Mouse (Mus musculus) limb, embryonic 14.5 days (tissue): ENCODE results near the gene Cd3g. TPM values are rescaled to one million over a fixed set of nuclear protein-coding genes. Genes with fewer than 3 reads are reported as not detected.

Source experiments
- ATAC-seq: fragments of 200-750 bp; cut with Nextera tagmentation; 2 replicates; pipeline ENCODE4 v1.8.0; 2017; ENCODE audit warnings: low read depth, moderate number of reproducible peaks, moderate TSS enrichment; ENCODE audit not compliant: low FRiP score
- DNase-seq: peaks from one replicate; pipeline ENCODE4 v3.0.0-alpha.2; 2015; ENCODE audit warnings: low spot score
- H3K27ac ChIP-seq: fragments of 300-500 bp; sonication (generic); replicated peaks from 2 replicates; pipeline ENCODE4 v1.5.1; 2014; ENCODE audit warnings: low read depth, mild to moderate bottlenecking, low read length, moderate library complexity, mixed read lengths
- H3K27me3 ChIP-seq: fragments of 300-500 bp; sonication (generic); 2 replicates; pipeline ENCODE4 v1.6.1; 2014; ENCODE audit warnings: low read length, mixed read lengths; ENCODE audit not compliant: control insufficient read depth, insufficient read depth
- H3K36me3 ChIP-seq: fragments of 300-500 bp; sonication (generic); 2 replicates; pipeline ENCODE4 v1.6.1; 2014; ENCODE audit warnings: mild to moderate bottlenecking, low read length, moderate library complexity, mixed read lengths; ENCODE audit not compliant: control insufficient read depth, insufficient read depth
- H3K4me1 ChIP-seq: fragments of 300-500 bp; sonication (generic); 2 replicates; pipeline ENCODE4 v1.6.1; 2014; ENCODE audit warnings: antibody characterized with exemption, low read length, mixed read lengths; ENCODE audit not compliant: control insufficient read depth, insufficient read depth
- H3K4me2 ChIP-seq: fragments of 300-500 bp; sonication (generic); replicated peaks from 2 replicates; pipeline ENCODE4 v1.6.1; 2014; ENCODE audit warnings: low read depth, mild to moderate bottlenecking, low read length, moderate library complexity; ENCODE audit not compliant: severe bottlenecking
- H3K4me3 ChIP-seq: fragments of 300-500 bp; sonication (generic); replicated peaks from 2 replicates; pipeline ENCODE4 v1.5.1; 2014; ENCODE audit warnings: low read length
- H3K9ac ChIP-seq: fragments of 300-500 bp; sonication (generic); 2 replicates; pipeline ENCODE4 v1.6.1; 2014; ENCODE audit warnings: mild to moderate bottlenecking, low read depth, low read length, moderate library complexity; ENCODE audit not compliant: severe bottlenecking
- H3K9me3 ChIP-seq: fragments of 300-500 bp; sonication (generic); 2 replicates; pipeline ENCODE4 v1.6.1; 2016; ENCODE audit warnings: low read length; ENCODE audit not compliant: control insufficient read depth
- POLR2A ChIP-seq: fragments of 200-500 bp; IDR thresholded peaks from 2 replicates; pipeline ENCODE4 v1.8.0; 2012; ENCODE audit warnings: inconsistent platforms, mild to moderate bottlenecking, moderate library complexity, borderline replicate concordance; ENCODE audit not compliant: insufficient read depth, insufficient read length; ENCODE audit errors: extremely low read depth
- WGBS: fragments of 180-500 bp; shearing (Covaris S2); extraction: QIAGEN DNeasy Blood & Tissue Kit; methylation state at CpG from one replicate; pipeline ENCODE4 v1.1.7; 2014; 5-methylcytosine and 5-hydroxymethylcytosine counted together
- polyA plus RNA-seq, 2 experiments: library from polyadenylated mRNA; depleted of rRNA in 1 of 2; stranded (reverse) in 1 of 2; unstranded in 1 of 2; fragments of >200 nt; fragmentation: Nextera tagmentation in 1 of 2; extraction: Ambion mirVana in 1 of 2; gene quantifications; 2 replicates each; pipeline versions ENCODE4 v1.2.1 to v1.2.3; 2012 to 2014

The Cd3g gene
- polyA plus RNA-seq, 2 experiments: 0.65 to 1.0 TPM

- DNase-seq (no peak), ATAC-seq (no peak)
- WGBS: 39% methylated on average over 2 of the region's 2 CpGs
- H3K4me1 ChIP-seq: peaks cover 5% of the 10 kb centered on the region; the same call in 1 of the 2 replicates
- no peaks in the 10 kb centered on the region for H3K27me3 ChIP-seq
- H3K9me3 ChIP-seq: no peaks in the 10 kb centered on the region
- peak overlapping the region; percentile 94 for H3K4me3 ChIP-seq
- H3K36me3 ChIP-seq: 0 out of 2 replicates have a peak, but pooled peaks cover 5% of the 10 kb centered on the region
- TF ChIP-seq POLR2A: no peak
- H3K9ac ChIP-seq: peak overlapping the region; percentile 88
- H3K27ac ChIP-seq: no peak overlapping the region
- peak overlapping the region; percentile 69 for H3K4me2 ChIP-seq
Observed at GRCm38 (mm10) chr9:44919606-44920005, 60.6 kb downstream of the Cd3g start.

Other genes starting within 250 kb of the Cd3g start
- 85.6 and 113 TPM in 2 replicates for gene Phldb1, start 245.2 kb downstream of the Cd3g start, polyA plus RNA-seq (2012; rRNA removed)
- 36.5 and 46.2 TPM in 2 replicates for gene Phldb1, start 245.2 kb downstream of the Cd3g start, polyA plus RNA-seq (2014; fragmentation: Nextera tagmentation; extraction: Ambion mirVana)
- gene Arcn1, start 212.6 kb downstream of the Cd3g start, polyA plus RNA-seq (2012; rRNA removed): 105 and 111 TPM in 2 replicates
- 221 and 234 TPM in 2 replicates for gene Arcn1, start 212.6 kb downstream of the Cd3g start, polyA plus RNA-seq (2014; fragmentation: Nextera tagmentation; extraction: Ambion mirVana)
- 109 and 116 TPM in 2 replicates for gene Ift46, start 212.5 kb downstream of the Cd3g start, polyA plus RNA-seq (2012; rRNA removed)
- 123 and 131 TPM in 2 replicates for gene Ift46, start 212.5 kb downstream of the Cd3g start, polyA plus RNA-seq (2014; fragmentation: Nextera tagmentation; extraction: Ambion mirVana)
- 7.2 and 11.1 TPM in 2 replicates for gene Tmem25, start 181.1 kb downstream of the Cd3g start, polyA plus RNA-seq (2012; rRNA removed)
- gene Tmem25, start 181.1 kb downstream of the Cd3g start, polyA plus RNA-seq (2014; fragmentation: Nextera tagmentation; extraction: Ambion mirVana): 2.5 and 3.6 TPM in 2 replicates
- gene Ttc36, start 177.4 kb downstream of the Cd3g start, polyA plus RNA-seq (2012; rRNA removed): 0.37 and 0.47 TPM in 2 replicates
- 0.30 and 0.34 TPM in 2 replicates for gene Ttc36, start 177.4 kb downstream of the Cd3g start, polyA plus RNA-seq (2014; fragmentation: Nextera tagmentation; extraction: Ambion mirVana)
- 21.7 and 28.3 TPM in 2 replicates for gene Kmt2a, start 99.1 kb downstream of the Cd3g start, polyA plus RNA-seq (2012; rRNA removed)
- gene Kmt2a, start 99.1 kb downstream of the Cd3g start, polyA plus RNA-seq (2014; fragmentation: Nextera tagmentation; extraction: Ambion mirVana): 16.8 and 18.9 TPM in 2 replicates
- 477 and 525 TPM in 2 replicates for gene Atp5l, start 59.7 kb downstream of the Cd3g start, polyA plus RNA-seq (2012; rRNA removed)
- gene Atp5l, start 59.7 kb downstream of the Cd3g start, polyA plus RNA-seq (2014; fragmentation: Nextera tagmentation; extraction: Ambion mirVana): 663 and 764 TPM in 2 replicates
- 23.9 and 26.4 TPM in 2 replicates for gene Ube4a, start 14.8 kb downstream of the Cd3g start, polyA plus RNA-seq (2012; rRNA removed)
- gene Ube4a, start 14.8 kb downstream of the Cd3g start, polyA plus RNA-seq (2014; fragmentation: Nextera tagmentation; extraction: Ambion mirVana): 30.3 and 33.4 TPM in 2 replicates
- 0.06 TPM in 1 of 2 replicates, not detected in the other for gene Cd3d, start 1.4 kb upstream of the Cd3g start, polyA plus RNA-seq (2012; rRNA removed)
- not detected in 2 replicates for gene Cd3d, start 1.4 kb upstream of the Cd3g start, polyA plus RNA-seq (2014; fragmentation: Nextera tagmentation; extraction: Ambion mirVana)
- 0.10 and 0.13 TPM in 2 replicates for gene Cd3e, start 29.2 kb upstream of the Cd3g start, polyA plus RNA-seq (2012; rRNA removed)
- gene Cd3e, start 29.2 kb upstream of the Cd3g start, polyA plus RNA-seq (2014; fragmentation: Nextera tagmentation; extraction: Ambion mirVana): 0.07 and 0.25 TPM in 2 replicates
- 21.0 and 22.6 TPM in 2 replicates for gene Mpzl2, start 59.4 kb upstream of the Cd3g start, polyA plus RNA-seq (2012; rRNA removed)
- 21.8 and 22.8 TPM in 2 replicates for gene Mpzl2, start 59.4 kb upstream of the Cd3g start, polyA plus RNA-seq (2014; fragmentation: Nextera tagmentation; extraction: Ambion mirVana)
- gene Mpzl3, start 74.8 kb upstream of the Cd3g start, polyA plus RNA-seq (2012; rRNA removed): 1.8 and 2.1 TPM in 2 replicates
- 3.9 and 4.7 TPM in 2 replicates for gene Mpzl3, start 74.8 kb upstream of the Cd3g start, polyA plus RNA-seq (2014; fragmentation: Nextera tagmentation; extraction: Ambion mirVana)
- gene Jaml, start 98.8 kb upstream of the Cd3g start, polyA plus RNA-seq (2012; rRNA removed): 0.17 and 0.28 TPM in 2 replicates
- 0.30 and 0.43 TPM in 2 replicates for gene Jaml, start 98.8 kb upstream of the Cd3g start, polyA plus RNA-seq (2014; fragmentation: Nextera tagmentation; extraction: Ambion mirVana)
- 6.5 and 6.6 TPM in 2 replicates for gene Scn2b, start 137.4 kb upstream of the Cd3g start, polyA plus RNA-seq (2012; rRNA removed)
- gene Scn2b, start 137.4 kb upstream of the Cd3g start, polyA plus RNA-seq (2014; fragmentation: Nextera tagmentation; extraction: Ambion mirVana): 3.3 and 5.4 TPM in 2 replicates
- 0.14 and 0.17 TPM in 2 replicates for gene Scn4b, start 158.0 kb upstream of the Cd3g start, polyA plus RNA-seq (2012; rRNA removed)
- 0.04 and 0.10 TPM in 2 replicates for gene Scn4b, start 158.0 kb upstream of the Cd3g start, polyA plus RNA-seq (2014; fragmentation: Nextera tagmentation; extraction: Ambion mirVana)
- gene BC049352, start 201.6 kb upstream of the Cd3g start, polyA plus RNA-seq (2012; rRNA removed): 0.04 TPM in 1 of 2 replicates, not detected in the other
- gene BC049352, start 201.6 kb upstream of the Cd3g start, polyA plus RNA-seq (2014; fragmentation: Nextera tagmentation; extraction: Ambion mirVana): not detected in 2 replicates
- gene Tmprss4, start 223.7 kb upstream of the Cd3g start, polyA plus RNA-seq (2012; rRNA removed): 1.9 and 2.3 TPM in 2 replicates
- gene Tmprss4, start 223.7 kb upstream of the Cd3g start, polyA plus RNA-seq (2014; fragmentation: Nextera tagmentation; extraction: Ambion mirVana): 3.4 and 5.0 TPM in 2 replicates